Mouse (Mus musculus) left cerebral cortex, adult 2 months (tissue): ENCODE results near the gene Gcnt2. TPM values are rescaled to one million over a fixed set of nuclear protein-coding genes. Genes with fewer than 3 reads are reported as not detected.

Source experiments
- DNase-seq, 2 experiments: peaks; one replicate each; pipeline ENCODE4 v3.0.0; 2021 to 2022; ENCODE audit warnings: low spot score in 2 of 2, mixed read lengths in 1 of 2; ENCODE audit errors: extremely low spot score in 1 of 2
- H3K27ac ChIP-seq: fragments of 200-600 bp; 2 replicates; pipeline ENCODE4 v1.8.1; 2022
- H3K4me3 ChIP-seq: fragments of 200-600 bp; 2 replicates; pipeline ENCODE4 v1.8.1; 2022
- CTCF ChIP-seq: fragments of 200-600 bp; IDR thresholded peaks from 2 replicates; pipeline ENCODE4 v1.8.1; 2022; ENCODE audit warnings: antibody characterized with exemption, mild to moderate bottlenecking, moderate library complexity
- intact Hi-C: fragments of 180-260 bp; cut with DNase I; formaldehyde crosslinking; loops from one replicate; pipeline ENCODE4 v1.15.1; 2025
- total RNA-seq, 2 experiments: library from RNA; stranded (reverse); gene quantifications; 2 replicates each; pipeline ENCODE4 v1.2.3; 2021

Gene Gcnt2
- total RNA-seq, 2 experiments from 2014 or later = 21.1 to 21.7 TPM

DNA sequence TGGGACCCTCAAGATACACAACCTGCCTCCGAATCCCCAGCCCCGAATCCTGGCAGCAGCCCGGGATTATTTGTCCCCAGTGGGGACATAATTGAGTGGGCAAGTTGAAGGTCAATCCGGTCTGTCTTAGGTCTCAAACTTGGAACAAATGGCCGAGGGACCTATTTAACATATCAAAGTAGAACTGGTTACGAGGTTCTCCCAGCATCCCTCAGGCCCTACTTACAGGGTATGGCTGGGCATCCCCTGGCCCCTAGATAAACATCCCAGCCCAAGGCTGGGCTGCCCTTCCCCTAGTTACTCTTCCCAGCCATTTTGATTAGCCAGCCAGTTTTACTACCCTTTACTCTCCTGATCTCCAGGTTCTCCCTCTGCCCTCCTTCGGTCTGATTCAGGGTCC is 8.3 kb upstream of the Gcnt2 start:
- no peak for TF ChIP-seq CTCF
- no peak for DNase-seq
- intact Hi-C loops = loop anchor here (5.0 kb wide), 1 partner anchor 66 kb away; no protein-coding TSS in a partner anchor
- H3K27ac ChIP-seq = no peak overlapping the region
- no peak overlapping the region for H3K4me3 ChIP-seq

DNA sequence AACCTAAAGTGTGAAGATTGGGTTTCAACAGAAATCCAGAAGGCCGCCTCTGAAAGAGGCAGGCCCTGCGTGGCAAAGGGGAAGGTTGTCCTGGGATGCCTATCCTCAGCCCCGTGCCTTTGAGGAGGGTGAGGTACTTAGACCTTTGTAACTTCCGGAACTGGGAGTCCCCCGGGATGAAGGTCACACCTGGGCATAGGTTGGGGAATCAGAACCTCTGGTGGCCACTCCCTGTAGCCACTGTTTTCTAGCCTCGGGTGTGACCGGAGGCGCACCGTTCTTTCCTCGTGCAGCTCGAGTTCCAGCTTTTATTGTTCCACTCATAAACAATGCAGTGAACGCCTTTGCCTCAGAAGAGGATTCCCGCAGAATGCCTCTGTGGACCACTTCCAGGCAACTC is 7.6 kb upstream of the Gcnt2 start:
- intact Hi-C loops = loop anchor here (5.0 kb wide), 1 partner anchor 65 kb away; no protein-coding TSS in a partner anchor
- no peak for TF ChIP-seq CTCF
- Histone ChIP-seq H3K27ac (no peak overlapping the region), H3K4me3 (no peak overlapping the region)
- no peak for DNase-seq

DNA sequence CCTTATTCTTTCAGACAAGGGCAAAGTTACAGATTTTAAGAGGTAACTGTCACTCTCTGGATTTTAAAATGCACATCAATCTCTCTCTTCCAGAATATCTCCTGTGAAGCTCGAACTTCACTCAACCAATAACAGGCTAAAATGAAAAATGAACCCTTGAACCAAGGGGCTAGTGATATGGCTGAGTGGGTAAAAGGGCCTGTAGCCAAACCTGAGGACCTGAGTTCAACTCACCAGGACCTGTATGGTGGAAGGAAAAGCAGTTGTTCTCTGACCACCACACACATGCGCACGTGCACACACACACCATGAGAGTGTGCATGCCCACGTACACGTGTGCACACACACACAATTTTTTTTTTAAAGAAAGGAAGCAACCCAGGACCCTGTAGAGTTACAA is 6.8 kb upstream of the Gcnt2 start:
- intact Hi-C loops = loop anchor here (5.0 kb wide), 1 partner anchor 65 kb away; no protein-coding TSS in a partner anchor
- no peak for DNase-seq
- Histone ChIP-seq H3K4me3 (no peak overlapping the region), H3K27ac (no peak overlapping the region)
- TF ChIP-seq CTCF = no peak

DNA sequence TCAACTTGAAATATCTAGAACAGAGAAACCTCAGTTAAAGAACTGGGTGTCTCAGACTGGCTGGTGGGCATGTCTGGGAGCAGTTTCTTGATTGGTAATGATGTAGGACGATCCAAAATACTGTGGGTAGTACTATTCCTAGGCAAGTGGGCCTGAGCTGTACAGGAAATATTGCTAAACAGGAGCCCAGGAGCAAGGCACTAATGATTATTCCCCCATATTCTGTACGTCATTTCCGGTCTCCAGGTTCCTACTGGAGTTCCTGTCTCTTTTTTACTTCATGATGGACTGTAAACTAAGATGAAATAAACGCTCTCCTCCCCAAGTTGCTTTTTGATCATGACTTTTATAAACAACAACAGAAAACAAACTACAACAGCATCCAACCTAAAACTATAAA is 5.7 kb upstream of the Gcnt2 start:
- DNase-seq = no peak
- intact Hi-C loops = loop anchor here (5.0 kb wide), 1 partner anchor 63 kb away; no protein-coding TSS in a partner anchor
- no peak overlapping the region for H3K27ac ChIP-seq
- H3K4me3 ChIP-seq = no peak overlapping the region
- TF ChIP-seq CTCF = no peak

DNA sequence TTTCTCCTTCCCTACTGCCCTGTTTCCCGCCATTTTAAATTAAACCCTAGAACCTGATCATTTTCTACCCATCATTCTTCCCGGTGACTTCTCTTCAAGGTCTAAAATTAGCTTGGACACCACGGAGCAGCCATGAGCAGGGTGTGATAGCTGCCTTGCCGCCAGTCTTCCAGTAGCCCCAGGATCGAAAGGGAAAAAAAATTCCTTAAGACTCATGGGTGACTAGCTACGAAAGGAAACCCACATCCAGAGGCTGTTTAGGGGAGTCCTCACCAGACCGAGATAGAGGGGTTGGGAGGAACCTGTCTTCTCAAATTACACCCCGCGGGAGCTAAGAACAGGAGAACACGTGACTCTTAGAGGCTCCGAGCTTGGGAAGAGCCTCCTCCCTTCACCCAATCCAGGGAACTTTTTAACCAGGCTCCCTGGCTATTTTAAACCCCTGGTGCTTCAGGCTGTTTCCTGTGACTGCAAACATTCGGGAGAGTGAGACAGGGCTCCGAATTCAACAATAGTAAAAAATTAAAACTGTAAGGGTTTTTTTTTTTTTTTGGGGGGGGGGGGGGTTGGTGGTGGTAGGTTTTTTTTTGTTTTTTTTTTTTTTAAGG is 5.0 kb upstream of the Gcnt2 start:
- no peak for DNase-seq
- Histone ChIP-seq H3K4me3 (peak overlapping the region; percentile 45), H3K27ac (no peak overlapping the region; the same call in 1 of the 2 replicates)
- intact Hi-C loops = loop anchor here (5.0 kb wide), 1 partner anchor 63 kb away; no protein-coding TSS in a partner anchor
- TF ChIP-seq CTCF = no peak

DNA sequence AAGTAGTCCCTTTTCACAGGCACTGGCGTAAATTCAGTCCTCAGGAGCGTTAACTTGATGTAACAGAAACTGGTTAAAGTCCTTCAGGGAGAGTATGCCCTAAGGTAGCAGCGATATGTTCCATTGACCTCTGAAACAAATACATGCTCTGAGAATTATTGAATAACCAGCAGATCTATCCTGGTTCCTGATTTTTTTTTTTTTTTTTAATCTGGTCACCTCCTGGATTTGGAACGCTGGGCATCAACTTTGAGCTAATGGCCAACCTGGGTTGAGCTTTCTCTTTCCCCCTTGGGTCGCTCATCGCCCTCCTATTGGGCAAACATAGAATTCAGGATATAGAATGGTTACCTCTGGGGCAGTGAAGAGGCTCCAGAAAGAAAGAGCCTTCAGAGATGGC is 4.3 kb upstream of the Gcnt2 start:
- DNase-seq = no peak
- Histone ChIP-seq H3K4me3 (no peak overlapping the region), H3K27ac (no peak overlapping the region)
- intact Hi-C loops = no loop called here
- no peak for TF ChIP-seq CTCF

DNA sequence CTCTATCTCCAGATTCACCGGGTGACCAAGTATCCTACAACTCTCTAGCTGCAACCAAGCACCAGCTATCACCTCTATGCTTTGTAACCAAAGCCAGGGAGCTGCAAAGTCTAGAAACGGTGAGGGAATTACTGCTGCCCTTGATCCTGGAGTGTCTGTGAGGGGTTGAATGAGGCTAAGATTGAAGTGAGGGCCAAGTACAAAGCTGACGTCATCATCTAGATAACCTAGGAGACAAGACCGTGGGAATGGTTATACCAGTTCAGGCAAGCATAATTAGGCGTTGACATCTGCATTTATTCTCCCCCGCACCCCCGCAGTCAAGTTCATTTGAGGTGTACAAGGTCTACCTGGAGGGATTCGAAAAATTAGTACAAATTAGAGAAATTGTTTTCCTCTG is 2.8 kb upstream of the Gcnt2 start:
- H3K27ac ChIP-seq = no peak overlapping the region
- no peak overlapping the region for H3K4me3 ChIP-seq
- TF ChIP-seq CTCF = no peak
- no peak for DNase-seq
- intact Hi-C loops = no loop called here

DNA sequence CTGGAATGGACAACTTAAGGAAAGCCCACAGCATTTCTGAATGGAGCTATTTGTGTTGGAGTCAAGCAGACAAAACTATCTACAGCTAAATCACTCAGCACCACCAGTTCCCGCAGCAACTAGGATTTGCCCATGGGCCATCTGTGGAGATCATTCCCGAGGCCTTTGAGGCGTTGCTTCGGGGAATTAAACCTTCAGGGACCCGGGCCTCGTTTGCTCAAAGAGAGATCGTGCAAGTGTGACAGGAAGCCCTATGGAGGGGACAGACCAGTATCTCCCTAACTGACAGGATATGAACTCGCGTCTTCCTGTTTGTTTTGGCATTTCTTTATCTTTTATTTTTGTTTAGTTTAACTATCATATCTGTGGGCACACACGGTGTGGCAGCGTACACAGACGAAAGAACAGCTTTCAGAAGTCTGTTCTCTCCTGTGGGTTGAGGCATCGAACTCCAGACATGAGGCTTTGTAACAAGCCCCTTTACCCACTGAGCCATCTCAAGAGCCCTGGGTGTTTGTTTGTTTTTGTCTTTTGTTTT is 2.2 kb upstream of the Gcnt2 start:
- Histone ChIP-seq H3K4me3 (no peak overlapping the region), H3K27ac (no peak overlapping the region)
- no peak for TF ChIP-seq CTCF
- intact Hi-C loops = no loop called here
- DNase-seq = no peak

DNA sequence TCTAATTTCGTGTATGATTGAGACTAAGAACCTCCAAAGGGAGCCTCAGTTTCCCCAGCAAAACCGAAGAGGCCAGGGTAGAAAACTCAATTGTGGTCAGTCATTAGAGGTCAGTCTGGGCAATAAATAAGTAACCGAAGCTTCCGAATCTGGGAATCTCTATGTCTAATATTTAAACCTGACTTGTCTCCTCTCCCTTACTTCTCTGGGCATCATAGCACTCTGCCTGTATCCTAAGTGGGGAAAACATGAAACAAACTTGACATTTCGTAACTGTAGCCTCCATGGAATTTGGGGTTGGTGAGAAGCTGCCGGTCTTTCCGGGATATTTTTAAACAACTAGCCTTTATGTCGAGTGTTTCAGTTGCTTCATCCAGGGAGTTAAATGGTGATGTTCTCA is 329 bp upstream of the Gcnt2 start:
- Histone ChIP-seq H3K4me3 (peak overlapping the region; percentile 49; the same call in 1 of the 2 replicates), H3K27ac (no peak overlapping the region)
- no peak for TF ChIP-seq CTCF
- no peak for DNase-seq
- intact Hi-C loops = no loop called here

DNA sequence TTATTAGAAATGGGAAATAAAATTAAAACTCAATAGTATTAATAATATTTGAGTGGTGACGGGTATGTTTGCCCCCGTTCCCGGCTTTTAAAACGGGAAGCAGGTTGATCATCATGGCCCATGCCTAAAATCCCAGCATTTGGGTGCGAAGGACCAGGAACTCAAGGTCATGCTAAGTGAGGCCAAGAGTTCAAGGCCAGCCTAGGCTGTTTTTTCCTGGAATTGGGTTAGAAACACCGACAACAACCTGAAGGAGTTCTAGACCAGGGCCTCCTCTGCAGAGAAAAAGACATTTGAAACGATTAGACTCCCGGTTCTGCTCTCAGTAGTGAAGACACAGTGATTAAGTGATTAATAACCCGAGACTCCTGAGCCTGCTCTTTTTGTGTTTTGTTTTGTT is 3.5 kb downstream of the Gcnt2 start:
- TF ChIP-seq CTCF = no peak
- Histone ChIP-seq H3K4me3 (no peak overlapping the region), H3K27ac (no peak overlapping the region)
- no peak for DNase-seq
- intact Hi-C loops = no loop called here

DNA sequence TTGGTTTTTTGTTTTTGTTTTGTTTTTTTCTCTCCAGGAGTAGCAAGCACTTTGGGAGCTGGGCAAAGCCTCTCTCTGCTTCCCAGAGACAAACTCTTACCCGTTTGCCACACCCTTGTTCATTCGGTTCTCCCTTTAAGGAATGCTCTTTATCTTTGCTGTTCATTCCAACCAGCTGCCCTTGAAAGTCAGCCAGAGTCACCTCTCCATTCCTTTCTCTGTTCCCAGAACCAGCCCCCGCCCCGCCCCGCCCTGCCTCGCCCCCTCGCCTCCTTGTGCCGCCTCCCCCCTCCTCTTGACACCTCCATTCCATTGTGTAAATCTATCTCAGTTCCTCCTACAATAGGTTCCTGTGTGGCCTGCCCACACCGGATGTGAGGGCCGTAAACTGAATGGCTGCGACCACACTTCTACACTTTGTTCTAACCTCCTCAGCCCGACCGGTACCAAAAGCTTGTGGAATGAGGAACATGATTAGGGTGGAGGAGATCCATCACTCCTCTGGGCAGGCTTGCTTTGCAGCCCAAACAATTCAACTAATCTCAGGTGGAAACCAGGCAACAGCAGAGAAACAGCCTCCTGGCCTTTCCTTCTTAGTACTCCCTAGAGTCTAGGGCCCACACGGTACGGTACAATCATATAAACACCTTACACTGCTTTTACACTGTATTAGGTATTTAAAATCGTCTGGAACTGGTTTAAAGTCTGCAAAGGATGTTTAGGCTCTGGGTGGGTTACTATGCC is 9.5 kb downstream of the Gcnt2 start:
- no peak for TF ChIP-seq CTCF
- Histone ChIP-seq H3K4me3 (no peak overlapping the region), H3K27ac (no peak overlapping the region)
- intact Hi-C loops = no loop called here
- DNase-seq = no peak

DNA sequence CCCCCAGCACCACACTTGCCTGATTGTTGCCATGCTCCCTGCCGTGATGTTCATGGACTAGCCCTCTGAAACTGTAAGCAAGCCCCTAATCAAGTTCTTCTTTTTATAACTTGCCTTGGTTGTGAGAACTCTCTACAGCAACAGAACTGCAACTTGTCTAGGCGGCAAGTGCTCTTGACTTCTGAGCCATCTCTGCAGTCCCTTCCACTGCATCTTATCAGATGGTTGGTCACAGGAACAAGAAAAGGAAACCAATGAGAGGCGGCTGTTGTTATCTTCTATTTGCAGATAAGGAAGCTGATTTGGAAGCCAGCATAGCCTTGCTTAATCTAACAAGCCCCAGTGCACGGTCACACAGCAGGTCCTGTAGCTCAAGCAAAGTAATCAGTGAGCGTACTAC is 14.5 kb downstream of the Gcnt2 start:
- no peak overlapping the region for H3K4me3 ChIP-seq
- no peak for TF ChIP-seq CTCF
- H3K27ac ChIP-seq = no peak overlapping the region
- DNase-seq = no peak
- intact Hi-C loops = no loop called here
